In the genomic region with DNA sequence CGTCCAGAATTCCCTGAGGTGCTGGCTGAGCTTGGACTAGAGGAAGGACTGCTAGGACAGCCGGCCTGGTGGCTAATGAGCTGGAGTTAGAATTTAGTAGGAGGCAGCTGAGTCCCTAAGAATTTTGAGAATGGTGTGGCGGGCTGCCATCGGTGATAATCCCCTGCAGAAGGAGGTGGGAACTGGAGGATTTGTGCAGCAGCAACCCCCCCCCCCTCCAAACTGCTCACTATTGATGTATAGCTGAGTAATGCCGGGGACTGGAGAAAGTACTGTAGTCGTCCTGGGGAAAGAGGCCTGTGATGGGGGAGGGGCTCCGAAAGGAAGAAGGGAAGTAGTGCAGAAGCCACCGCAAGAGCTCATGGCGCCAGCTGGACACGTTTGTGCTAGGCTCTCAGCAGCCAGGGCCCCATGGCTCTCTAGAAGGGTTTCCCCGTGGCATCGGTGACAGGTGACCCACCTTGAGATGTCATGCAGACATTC, we compare ENCODE assay signal across 9 mouse cellular contexts. TPM values are rescaled to one million over a fixed set of nuclear protein-coding genes. Genes with fewer than 3 reads are reported as not detected.
A peak's percentile ranks its signal among the peaks of the same experiment; 100 is the strongest.
DNase-seq lines count a peak whose midpoint lies in the region; ATAC-seq and TF ChIP-seq lines count a peak whose summit lies in the region.
"Had no signal": no experiment of that assay in that cellular context is flagged by ENCODE, and none has a peak within 500 bp of the region (broad histone marks: within the 10 kb centered on the region; RNA-seq: fewer than 3 reads in every experiment).

No protein-coding gene starts in this region.

- 13% methylated on average over 12 of the region's 12 CpGs for WGBS in heart, embryonic 10.5 days
- 13% methylated on average over 12 of the region's 12 CpGs for WGBS in heart, embryonic 11.5 days (ENCODE audit: insufficient replicate concordance)

- H3K4me1 ChIP-seq in heart, embryonic 10.5 days: peaks cover 31% of the 10 kb centered on the region
- peaks cover 23% of the 10 kb centered on the region for H3K4me1 ChIP-seq in bone marrow macrophage, adult 2 months (ENCODE audit: control insufficient read depth, insufficient read depth, low read length)
- H3K4me1 ChIP-seq in heart, embryonic 11.5 days (ENCODE audit: control insufficient read depth, insufficient read depth, low read length): peaks cover 15% of the 10 kb centered on the region

- H3K9me3 ChIP-seq in heart, embryonic 10.5 days: no peaks in the 10 kb centered on the region
- no peaks in the 10 kb centered on the region for H3K9me3 ChIP-seq in heart, embryonic 11.5 days (replicated peaks; ENCODE audit: control insufficient read depth, low read length)
- H3K9me3 ChIP-seq: neural tube, embryonic 12.5 days had no signal

- no peak overlapping the region; the same call in 1 of the 2 replicates for H3K4me2 ChIP-seq in heart, embryonic 11.5 days

- H3K4me3 ChIP-seq in heart, embryonic 10.5 days: no peak overlapping the region
- H3K4me3 ChIP-seq in bone marrow macrophage, adult 2 months (ENCODE audit: insufficient read depth, low read length): peak overlapping the region; percentile 83
- H3K4me3 ChIP-seq in heart, embryonic 11.5 days (ENCODE audit: low read depth, low read length): no peak overlapping the region

- 0 out of 2 replicates have a peak, but pooled peaks have one; percentile 12 for ATAC-seq in heart, embryonic 11.5 days (replicated peaks; ENCODE audit: insufficient number of reproducible peaks, low FRiP score, low TSS enrichment)
- no peak for ATAC-seq in CD4-positive, CD25-positive, alpha-beta regulatory T cell, adult 4 months

- H3K27ac ChIP-seq in heart, embryonic 10.5 days: no peak overlapping the region
- H3K27ac ChIP-seq in bone marrow macrophage, adult 2 months (ENCODE audit: insufficient read depth, low read depth, low read length): peak overlapping the region; percentile 92
- H3K27ac ChIP-seq in heart, embryonic 11.5 days (ENCODE audit: low read depth, low read length): no peak overlapping the region
- H3K27ac ChIP-seq: neural tube, embryonic 12.5 days had no signal

- no peak for TF ChIP-seq CTCF in bone marrow macrophage, adult 2 months (IDR thresholded peaks at IDR 0.05; ENCODE audit: low read depth, low read length)

- no peak; the same call in none of the 2 replicates for TF ChIP-seq POLR2A in bone marrow macrophage, adult 2 months (IDR thresholded peaks at IDR 0.05; ENCODE audit: borderline replicate concordance, low read depth, low read length)

- peak; percentile 71 for DNase-seq in heart, embryonic 10.5 days (ENCODE audit: low spot score)
- DNase-seq in heart, postnatal 25 days (ENCODE audit: low spot score): no peak
- DNase-seq in lung, postnatal 10 days: peak; percentile 44
- DNase-seq in urinary bladder, postnatal 14 days (ENCODE audit: low spot score): no peak
- DNase-seq in ovary, adult 18-20 months (ENCODE audit: low spot score): no peak

- H3K9ac ChIP-seq in heart, embryonic 11.5 days (ENCODE audit: low read depth, low read length): no peak overlapping the region

- intact Hi-C loops in heart, postnatal 25 days (cut with DNase I): loop anchor here (5.0 kb wide), 2 partner anchors 135 to 885 kb away; no protein-coding TSS in a partner anchor

- peaks cover 82% of the 10 kb centered on the region for H3K27me3 ChIP-seq in heart, embryonic 10.5 days (ENCODE audit: insufficient read depth, poor library complexity, severe bottlenecking)
- H3K27me3 ChIP-seq in heart, embryonic 11.5 days (ENCODE audit: control insufficient read depth, insufficient read depth, low read length): peaks cover 64% of the 10 kb centered on the region

- no peaks in the 10 kb centered on the region for H3K36me3 ChIP-seq in heart, embryonic 10.5 days
- no peaks in the 10 kb centered on the region for H3K36me3 ChIP-seq in heart, embryonic 11.5 days (ENCODE audit: control insufficient read depth, insufficient read depth, low read length)
- H3K36me3 ChIP-seq: neural tube, embryonic 12.5 days had no signal

RNA-seq across cellular contexts. Expression of a gene that starts 2.6 kb away (rescaled TPM):
- 0.05 and 0.23 TPM in 2 replicates for polyA plus RNA-seq in heart, embryonic 10.5 days (2016; fragmentation: Nextera tagmentation; extraction: Ambion mirVana)
- under 1 TPM; 0.22 to 0.36 TPM for total RNA-seq in heart, postnatal 25 days (2021)
- 27.7 and 28.3 TPM in 2 replicates for polyA plus RNA-seq in bone marrow macrophage, adult 2 months (2012; ENCODE audit: insufficient read depth, insufficient read length, missing spikeins)
- polyA plus RNA-seq in heart, embryonic 11.5 days (2014; fragmentation: Nextera tagmentation; extraction: Ambion mirVana): 0.17 and 0.37 TPM in 2 replicates
- polyA plus RNA-seq in CD4-positive, CD25-positive, alpha-beta regulatory T cell, adult 4 months (2017; shearing (Covaris generic)): not detected

Comparison
In these comparisons a context has a peak if more than half of its experiments do, and no peak if none do; other contexts are left out.
1. DNase-seq: peak in heart, embryonic 10.5 days (single experiment) and lung, postnatal 10 days (single experiment); none in heart, postnatal 25 days (single experiment), urinary bladder, postnatal 14 days (single experiment) and ovary, adult 18-20 months (single experiment).
2. RNA of a gene that starts 2.6 kb away (polyA plus RNA-seq): 27.7 to 28.3 TPM in bone marrow macrophage, adult 2 months; 0.17 to 0.37 TPM in heart, embryonic 11.5 days, 0.05 to 0.23 TPM in heart, embryonic 10.5 days and not detected in CD4-positive, CD25-positive, alpha-beta regulatory T cell, adult 4 months; every median in the first group is over 10 times any median in the second.